Mouse (Mus musculus) forebrain, embryonic 13.5 days (tissue): Measurements from ENCODE around the gene Hspa1a. TPM values are rescaled to one million over a fixed set of nuclear protein-coding genes. Genes with fewer than 3 reads are reported as not detected.
"Not testable (repeated sequence)": the region's sequence is repeated elsewhere in the genome, so short reads cannot be mapped to it uniquely, and the experiment has no call there.

ENCODE experiments used
- ATAC-seq: fragments of 200-750 bp; cut with Nextera tagmentation; 2 replicates; pipeline ENCODE4 v1.8.0; 2017
- H3K27ac ChIP-seq: fragments of 300-500 bp; sonication (generic); 2 replicates; pipeline ENCODE4 v1.5.1; 2015; ENCODE audit warnings: inconsistent platforms, mild to moderate bottlenecking, moderate library complexity
- H3K27me3 ChIP-seq: fragments of 300-500 bp; sonication (generic); 2 replicates; pipeline ENCODE4 v1.6.1; 2015; ENCODE audit warnings: mild to moderate bottlenecking, inconsistent platforms
- H3K36me3 ChIP-seq: fragments of 300-500 bp; sonication (generic); 2 replicates; pipeline ENCODE4 v1.6.1; 2015; ENCODE audit warnings: mild to moderate bottlenecking, inconsistent platforms; ENCODE audit not compliant: poor library complexity, severe bottlenecking
- H3K4me1 ChIP-seq: fragments of 300-500 bp; sonication (generic); 2 replicates; pipeline ENCODE4 v1.6.1; 2015; ENCODE audit warnings: inconsistent platforms
- H3K4me2 ChIP-seq: fragments of 300-500 bp; sonication (generic); 2 replicates; pipeline ENCODE4 v1.6.1; 2015; ENCODE audit warnings: inconsistent platforms, mild to moderate bottlenecking, moderate library complexity
- H3K4me3 ChIP-seq: fragments of 300-500 bp; sonication (generic); 2 replicates; pipeline ENCODE4 v1.5.1; 2015; ENCODE audit warnings: mild to moderate bottlenecking, inconsistent platforms
- H3K9ac ChIP-seq: fragments of 300-500 bp; sonication (generic); 2 replicates; pipeline ENCODE4 v1.6.1; 2015; ENCODE audit warnings: mild to moderate bottlenecking, inconsistent platforms
- H3K9me3 ChIP-seq: fragments of 300-500 bp; sonication (generic); replicated peaks from 2 replicates; pipeline ENCODE4 v1.6.1; 2016; ENCODE audit warnings: inconsistent platforms
- WGBS: fragments of 180-500 bp; shearing (Covaris S2); methylation state at CpG from one replicate; pipeline ENCODE4 v1.1.7; 2015; 5-methylcytosine and 5-hydroxymethylcytosine counted together
- polyA plus RNA-seq: library from polyadenylated mRNA; unstranded; fragments of >200 nt; fragmentation: Nextera tagmentation; extraction: Ambion mirVana; gene quantifications from 2 replicates; pipeline ENCODE4 v1.2.1, GENCODE M21; 2015

Gene Hspa1a
- polyA plus RNA-seq, 1 experiment from 2014 or later = 1.5 TPM

- H3K27me3 ChIP-seq = peaks cover 14% of the 10 kb centered on the region
- no peak for ATAC-seq
- peaks cover 27% of the 10 kb centered on the region for H3K36me3 ChIP-seq
- H3K4me2 ChIP-seq = peak overlapping the region; percentile 96
- WGBS = 22% methylated on average over 10 of the region's 10 CpGs
- no peaks in the 10 kb centered on the region for H3K9me3 ChIP-seq
- peak overlapping the region; percentile 91 for H3K27ac ChIP-seq
- peak overlapping the region; percentile 99 for H3K4me3 ChIP-seq
- H3K4me1 ChIP-seq = peaks cover 20% of the 10 kb centered on the region
- peak overlapping the region; percentile 100 for H3K9ac ChIP-seq
Measured at GRCm38 (mm10) chr17:34950514-34951455, 21.2 kb downstream of the Hspa1a start.

GRCm38 (mm10) chr17:34949553-34949969, 22.4 kb downstream of the Hspa1a start:
- peaks cover 27% of the 10 kb centered on the region for H3K36me3 ChIP-seq
- peaks cover 2% of the 10 kb centered on the region; the same call in 1 of the 2 replicates for H3K27me3 ChIP-seq
- ATAC-seq = no peak
- H3K27ac ChIP-seq = no peak overlapping the region
- H3K9ac ChIP-seq = no peak overlapping the region
- H3K4me1 ChIP-seq = peaks cover 20% of the 10 kb centered on the region
- H3K4me2 ChIP-seq = peak overlapping the region; percentile 96
- WGBS = 31% methylated on average over 4 of the region's 4 CpGs
- H3K4me3 ChIP-seq = 0 out of 2 replicates have a peak overlapping the region, but pooled peaks have one; percentile 99
- no peaks in the 10 kb centered on the region for H3K9me3 ChIP-seq

- ATAC-seq, H3K9ac ChIP-seq, H3K4me2 ChIP-seq, H3K27me3 ChIP-seq, H3K9me3 ChIP-seq, H3K4me3 ChIP-seq: not testable (repeated sequence)
- H3K4me1 ChIP-seq = peaks cover 20% of the 10 kb centered on the region
- 58% methylated on average over 9 of the region's 9 CpGs for WGBS
- peak overlapping the region; percentile 25; the same call in 1 of the 2 replicates for H3K27ac ChIP-seq
- peaks cover 27% of the 10 kb centered on the region for H3K36me3 ChIP-seq
Measured at GRCm38 (mm10) chr17:34948721-34949552, 23.0 kb downstream of the Hspa1a start.

GRCm38 (mm10) chr17:34947606-34948005, 24.4 kb downstream of the Hspa1a start:
- H3K9ac ChIP-seq = no peak overlapping the region
- H3K9me3 ChIP-seq = no peaks in the 10 kb centered on the region
- ATAC-seq = no peak
- H3K27ac ChIP-seq = no peak overlapping the region; the same call in 1 of the 2 replicates
- H3K36me3 ChIP-seq = peaks cover 27% of the 10 kb centered on the region
- H3K4me3 ChIP-seq = no peak overlapping the region
- 26% methylated on average over 8 of the region's 8 CpGs for WGBS
- H3K4me2 ChIP-seq = no peak overlapping the region
- H3K4me1 ChIP-seq = peaks cover 20% of the 10 kb centered on the region
- no peaks in the 10 kb centered on the region for H3K27me3 ChIP-seq

GRCm38 (mm10) chr17:34946486-34947140, 25.3 kb downstream of the Hspa1a start:
- H3K4me3 ChIP-seq = no peak overlapping the region
- H3K4me2 ChIP-seq = no peak overlapping the region
- H3K4me1 ChIP-seq = peaks cover 25% of the 10 kb centered on the region
- no peaks in the 10 kb centered on the region for H3K27me3 ChIP-seq
- WGBS = 84% methylated on average over 5 of the region's 5 CpGs
- H3K36me3 ChIP-seq = peaks cover 27% of the 10 kb centered on the region
- H3K27ac ChIP-seq = no peak overlapping the region
- ATAC-seq = no peak
- H3K9me3 ChIP-seq = no peaks in the 10 kb centered on the region
- no peak overlapping the region for H3K9ac ChIP-seq

DNA sequence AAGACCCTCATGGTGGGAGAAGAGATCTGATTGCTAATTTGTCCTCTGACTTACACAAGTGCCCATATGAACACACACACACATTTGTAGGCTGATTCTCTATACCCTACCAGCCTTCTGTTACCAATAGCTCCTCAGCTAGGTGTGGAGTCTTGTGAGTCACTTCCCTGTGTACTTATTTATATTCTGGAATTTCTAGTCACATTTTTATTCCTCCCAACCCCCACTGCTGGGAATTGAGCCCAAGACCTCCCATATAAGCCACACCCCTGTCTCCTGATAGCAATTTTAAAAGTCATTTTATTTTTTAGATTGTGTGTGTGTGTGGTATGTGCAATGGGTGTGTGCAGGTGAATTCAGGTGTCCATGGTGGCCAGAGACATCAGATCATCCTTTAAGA, 27.6 kb downstream of the Hspa1a start:
- peaks cover 7% of the 10 kb centered on the region for H3K36me3 ChIP-seq
- peaks cover 7% of the 10 kb centered on the region for H3K4me1 ChIP-seq
- H3K9ac ChIP-seq = no peak overlapping the region
- no peak overlapping the region for H3K27ac ChIP-seq
- no peaks in the 10 kb centered on the region for H3K9me3 ChIP-seq
- no peaks in the 10 kb centered on the region for H3K27me3 ChIP-seq
- no peak overlapping the region for H3K4me2 ChIP-seq
- no peak overlapping the region for H3K4me3 ChIP-seq
- ATAC-seq = no peak

DNA sequence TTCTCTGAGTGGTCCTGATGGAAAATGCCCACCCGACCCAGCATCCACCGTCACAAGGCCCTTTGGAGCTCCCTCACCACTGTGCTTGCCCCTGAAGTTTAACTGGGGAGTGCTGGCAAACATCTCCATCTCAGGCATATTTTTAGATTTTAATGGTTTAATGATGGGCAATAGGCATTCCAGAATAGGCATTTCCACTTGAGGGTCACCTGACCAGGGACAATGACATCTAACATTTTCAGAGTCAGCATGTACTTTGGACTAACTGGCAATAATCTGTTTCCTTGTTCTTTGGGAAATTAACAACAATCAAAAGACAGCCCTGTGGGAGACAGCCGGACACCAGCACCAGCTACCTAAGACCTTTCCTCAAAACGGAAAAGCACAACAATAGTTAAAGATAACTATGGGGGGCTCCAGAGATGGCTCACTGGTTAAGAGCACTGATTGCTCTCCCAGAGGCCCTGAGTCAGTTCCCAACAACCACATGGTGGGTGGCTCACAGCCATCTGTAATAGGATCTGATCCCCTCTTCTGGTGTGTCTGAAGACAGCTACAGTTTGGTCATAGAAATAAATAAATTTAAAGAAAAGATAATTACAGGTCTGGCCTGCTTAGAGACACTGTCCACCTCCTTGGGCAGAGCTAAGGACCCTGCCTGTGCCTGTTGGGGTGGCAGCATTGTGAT, 28.7 kb downstream of the Hspa1a start:
- Histone ChIP-seq H3K9me3 (no peaks in the 10 kb centered on the region), H3K4me2 (no peak overlapping the region), H3K36me3 (no peaks in the 10 kb centered on the region), H3K4me3 (no peak overlapping the region), H3K4me1 (peaks cover 7% of the 10 kb centered on the region), H3K27ac (no peak overlapping the region), H3K27me3 (no peaks in the 10 kb centered on the region), H3K9ac (no peak overlapping the region)
- WGBS = 84% methylated on average over 4 of the region's 4 CpGs
- ATAC-seq = no peak

DNA sequence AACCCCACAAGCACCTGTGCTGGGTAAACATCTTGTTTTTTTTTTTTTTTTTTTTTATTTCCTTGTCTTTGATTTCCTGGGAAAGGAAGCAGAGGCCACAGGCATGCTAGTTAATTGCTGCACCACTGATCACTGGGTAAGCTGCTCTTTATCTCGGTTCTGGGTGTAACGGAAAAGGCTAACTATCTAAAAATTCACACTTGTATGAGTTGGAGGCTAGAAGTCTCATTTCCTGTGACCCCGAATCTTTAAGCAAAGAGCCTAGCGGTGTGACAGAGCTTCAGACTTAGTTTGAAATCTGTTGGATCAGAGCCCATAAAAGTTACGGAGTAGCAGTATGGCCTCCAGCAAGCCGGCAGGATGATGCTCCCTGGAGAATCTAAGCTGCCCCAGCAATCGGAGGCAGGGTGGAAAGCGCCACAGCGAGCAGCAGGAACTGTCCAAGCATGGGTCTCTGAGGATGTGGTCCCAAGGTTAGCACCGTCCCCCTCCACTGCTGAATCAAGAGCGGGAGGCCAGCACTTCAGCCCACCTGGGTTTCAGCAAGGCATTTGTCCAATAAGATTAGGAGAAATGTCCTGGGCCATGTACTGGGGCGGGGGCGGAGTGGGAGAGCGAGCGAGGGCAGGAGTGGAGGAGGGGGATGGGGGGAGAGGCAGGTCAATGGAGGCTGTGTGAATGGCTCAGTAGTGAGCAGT, 30.5 kb downstream of the Hspa1a start:
- H3K4me2 ChIP-seq = peak overlapping the region; percentile 54
- H3K4me1 ChIP-seq = peaks cover 7% of the 10 kb centered on the region
- H3K4me3 ChIP-seq = peak overlapping the region; percentile 31
- no peak for ATAC-seq
- H3K27me3 ChIP-seq = no peaks in the 10 kb centered on the region
- 4% methylated on average over 15 of the region's 15 CpGs for WGBS
- H3K9me3 ChIP-seq = no peaks in the 10 kb centered on the region
- no peaks in the 10 kb centered on the region for H3K36me3 ChIP-seq
- peak overlapping the region; percentile 59; the same call in 1 of the 2 replicates for H3K27ac ChIP-seq
- H3K9ac ChIP-seq = peak overlapping the region; percentile 62

- Histone ChIP-seq H3K4me1 (peaks cover 7% of the 10 kb centered on the region), H3K27ac (no peak overlapping the region), H3K36me3 (peaks cover 20% of the 10 kb centered on the region; the same call in 1 of the 2 replicates), H3K4me2 (no peak overlapping the region), H3K9me3 (no peaks in the 10 kb centered on the region), H3K4me3 (no peak overlapping the region), H3K27me3 (no peaks in the 10 kb centered on the region), H3K9ac (no peak overlapping the region)
- WGBS = 84% methylated on average over 6 of the region's 6 CpGs
- no peak for ATAC-seq
Measured at GRCm38 (mm10) chr17:34937960-34938505, 33.9 kb downstream of the Hspa1a start.

- Histone ChIP-seq H3K9me3 (no peaks in the 10 kb centered on the region), H3K4me1 (peaks cover 9% of the 10 kb centered on the region), H3K27ac (no peak overlapping the region), H3K4me2 (no peak overlapping the region), H3K27me3 (no peaks in the 10 kb centered on the region), H3K9ac (no peak overlapping the region), H3K36me3 (peaks cover 20% of the 10 kb centered on the region; the same call in 1 of the 2 replicates), H3K4me3 (no peak overlapping the region)
- no peak for ATAC-seq
- 62% methylated on average over 8 of the region's 8 CpGs for WGBS
Measured at GRCm38 (mm10) chr17:34934830-34935229, 37.1 kb downstream of the Hspa1a start.
